Mouse (Mus musculus) retina, postnatal 7 days (tissue): ENCODE data around the gene Med12l.

Experiments
- DNase-seq: peaks from one replicate; pipeline ENCODE4 v3.0.0-alpha.2; 2012; ENCODE audit warnings: low read depth, low spot score

Gene Med12l

DNA sequence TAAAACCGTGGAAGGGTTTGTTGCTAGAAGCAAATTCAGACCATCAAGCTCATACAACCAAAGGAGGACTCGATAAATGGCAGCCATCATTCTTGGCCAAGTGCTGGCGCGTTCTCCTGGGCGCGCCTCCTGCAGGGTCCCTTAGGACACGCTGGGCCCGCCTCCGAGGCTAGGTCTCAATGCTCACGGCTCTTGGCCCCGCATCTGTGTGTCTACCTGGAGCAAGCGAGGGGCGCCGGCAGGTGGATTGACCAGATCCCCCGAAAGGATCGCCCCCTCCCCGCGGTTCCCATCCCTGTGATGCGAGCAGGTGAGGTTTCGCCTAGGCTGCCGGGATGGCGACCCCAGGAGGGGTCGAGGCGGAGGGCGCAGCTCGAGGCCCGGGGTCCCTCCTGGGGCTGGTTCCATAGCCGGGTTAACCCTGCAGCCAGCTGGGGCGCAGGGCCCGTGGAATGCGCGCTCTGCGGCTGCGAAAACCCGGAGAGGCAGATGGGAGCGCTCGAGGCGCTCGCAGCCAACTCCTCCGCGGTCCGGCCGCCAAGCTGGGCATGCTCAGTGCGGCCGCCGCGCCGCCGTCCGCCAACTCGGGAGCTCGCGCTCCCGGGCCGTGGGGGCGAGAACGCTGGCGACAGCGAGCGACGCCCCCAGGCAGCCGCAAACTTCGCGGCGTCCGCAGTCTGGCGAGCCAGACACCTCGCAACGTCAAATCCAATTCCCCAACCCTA, at the start of gene Med12l:
Gene Med12l (plus strand): TSS at position 555 of the 725 bp plus-strand sequence.
- DNase-seq, result peak; percentile 67

DNA sequence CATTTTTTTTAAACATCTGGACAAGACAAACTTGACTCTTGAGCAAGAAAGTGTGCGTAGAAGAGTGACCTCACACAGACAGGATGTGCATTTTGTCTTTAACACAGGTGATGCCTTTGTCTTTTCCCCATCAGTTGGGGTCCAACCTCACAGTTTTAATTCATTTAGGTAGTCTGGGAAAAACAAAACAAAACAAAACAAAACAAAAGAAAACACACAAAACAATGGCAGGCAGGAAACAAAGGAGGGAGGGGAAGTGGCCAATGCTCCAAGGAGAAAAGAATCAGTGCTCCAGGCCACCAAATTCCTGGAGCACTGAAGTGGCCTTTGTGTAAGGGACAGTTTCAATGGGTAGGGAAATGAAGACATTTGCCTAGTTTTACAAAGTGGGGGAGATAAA, 44.5 kb upstream of the Med12l start:
- no peak for DNase-seq

DNA sequence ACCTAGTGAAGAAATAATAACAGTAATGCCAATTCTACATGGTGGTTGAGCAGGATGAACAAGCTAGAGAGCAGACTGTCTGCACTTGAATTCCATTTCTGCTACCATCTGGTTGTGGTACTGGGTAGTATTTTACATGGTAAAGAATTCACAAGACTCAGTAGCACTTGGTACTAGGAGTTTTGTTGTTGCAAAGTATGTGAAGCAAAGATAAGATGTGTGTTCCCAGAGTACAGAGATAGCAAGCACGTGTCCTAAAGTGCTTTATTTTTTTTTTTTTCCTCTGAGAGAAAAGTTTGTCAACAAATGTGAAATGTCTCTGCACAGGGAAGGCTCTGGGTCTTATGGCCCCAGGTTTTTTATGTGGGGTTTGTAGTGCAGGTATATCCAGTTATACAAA, 28.2 kb upstream of the Med12l start:
- DNase-seq, result no peak

DNA sequence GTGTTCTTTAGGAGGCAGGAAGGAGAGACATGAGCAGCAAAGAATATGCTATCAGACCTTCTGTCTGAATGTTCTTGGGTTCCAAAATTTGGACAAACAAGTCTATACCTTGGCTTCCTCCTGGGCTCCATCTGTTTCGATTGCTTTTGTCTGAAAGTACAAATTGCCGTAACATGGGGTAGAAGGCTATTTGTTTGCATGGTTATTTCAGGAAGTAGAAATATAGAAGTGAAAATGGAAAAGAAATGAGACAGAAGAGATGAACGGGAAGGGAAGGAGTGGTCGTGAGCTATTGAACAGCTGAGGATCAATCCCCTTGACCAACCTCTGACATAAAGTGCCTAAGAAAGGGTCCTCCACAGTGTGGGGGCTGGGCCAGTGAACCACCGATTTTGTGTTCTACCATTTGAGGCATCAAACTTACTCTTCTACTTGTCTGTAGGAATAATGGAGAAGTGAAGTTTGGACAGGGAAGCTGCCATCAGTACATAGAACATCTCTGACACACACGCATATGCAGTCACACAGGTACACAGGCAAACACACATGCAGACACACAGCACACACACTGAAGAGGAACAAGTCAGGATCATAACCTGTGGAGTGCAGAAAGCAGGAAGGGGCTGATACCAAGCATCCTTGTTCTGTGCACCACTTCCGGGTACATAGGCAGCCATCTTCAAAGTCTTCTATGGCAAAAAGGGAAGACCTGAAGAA, 27.6 kb upstream of the Med12l start:
- DNase-seq, result no peak

DNA sequence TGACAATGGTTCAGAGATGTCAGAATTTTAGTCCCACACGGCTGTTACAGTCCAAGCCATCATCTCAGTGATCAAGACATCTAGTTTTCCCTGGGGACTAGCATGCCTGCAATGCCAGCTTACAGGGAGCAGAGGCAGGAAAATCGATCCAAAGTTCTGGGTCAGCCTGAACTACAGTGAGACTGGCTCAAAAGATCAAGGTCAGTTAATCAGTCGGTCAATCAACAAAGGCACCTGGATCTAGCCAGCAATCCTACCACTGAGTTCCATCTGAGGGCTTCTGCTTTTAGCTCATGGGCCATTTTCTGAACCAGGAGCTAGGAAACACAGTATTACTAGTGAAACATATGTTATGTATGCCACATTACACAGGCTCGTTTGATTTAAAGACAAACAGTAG, 25.0 kb upstream of the Med12l start:
- DNase-seq, result no peak

DNA sequence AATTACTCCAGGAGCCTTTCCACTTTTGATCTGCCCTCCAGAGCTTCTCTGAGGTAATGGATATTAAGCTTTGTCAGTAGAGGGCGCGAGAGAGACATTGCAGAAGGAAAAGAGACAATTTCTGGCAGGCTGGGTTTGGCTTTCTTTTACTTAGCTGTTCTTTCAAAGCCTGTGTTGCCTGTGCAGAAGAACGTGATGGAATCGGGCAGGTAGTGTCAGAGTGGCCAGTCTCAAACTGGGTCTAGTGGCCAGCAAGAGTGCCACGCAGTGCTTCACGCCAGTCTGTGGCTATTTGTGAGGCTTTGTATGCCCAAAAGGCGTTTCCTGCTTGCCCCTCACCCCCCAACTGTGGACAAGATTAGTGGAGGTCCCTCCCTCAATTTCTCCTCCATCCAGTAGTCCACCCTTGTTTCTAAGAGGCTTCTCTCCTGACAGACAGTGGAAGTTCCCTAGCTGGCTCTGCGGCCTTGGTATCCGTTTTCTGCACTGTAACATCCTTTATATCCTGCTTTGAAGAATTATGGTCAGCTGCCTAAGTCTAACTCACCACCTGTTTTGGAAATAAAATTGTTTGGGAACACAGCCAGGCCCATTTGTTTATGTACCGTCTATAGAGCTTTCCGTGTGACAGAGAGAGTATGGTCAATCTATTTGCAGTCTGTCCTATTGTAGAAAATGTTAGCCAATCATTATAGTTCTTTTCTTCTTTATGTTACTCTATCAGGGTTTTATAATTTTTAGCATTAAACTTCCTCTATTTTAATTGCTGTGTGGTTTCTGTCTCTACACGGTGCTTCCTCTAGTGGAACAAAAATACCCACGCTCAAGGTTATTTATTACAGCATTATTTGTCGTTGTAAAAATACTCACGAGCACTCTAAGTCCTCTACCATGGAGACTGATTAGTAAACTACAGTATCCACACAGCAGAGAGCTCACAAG, 22.5 kb upstream of the Med12l start:
- DNase-seq, result peak; percentile 66

DNA sequence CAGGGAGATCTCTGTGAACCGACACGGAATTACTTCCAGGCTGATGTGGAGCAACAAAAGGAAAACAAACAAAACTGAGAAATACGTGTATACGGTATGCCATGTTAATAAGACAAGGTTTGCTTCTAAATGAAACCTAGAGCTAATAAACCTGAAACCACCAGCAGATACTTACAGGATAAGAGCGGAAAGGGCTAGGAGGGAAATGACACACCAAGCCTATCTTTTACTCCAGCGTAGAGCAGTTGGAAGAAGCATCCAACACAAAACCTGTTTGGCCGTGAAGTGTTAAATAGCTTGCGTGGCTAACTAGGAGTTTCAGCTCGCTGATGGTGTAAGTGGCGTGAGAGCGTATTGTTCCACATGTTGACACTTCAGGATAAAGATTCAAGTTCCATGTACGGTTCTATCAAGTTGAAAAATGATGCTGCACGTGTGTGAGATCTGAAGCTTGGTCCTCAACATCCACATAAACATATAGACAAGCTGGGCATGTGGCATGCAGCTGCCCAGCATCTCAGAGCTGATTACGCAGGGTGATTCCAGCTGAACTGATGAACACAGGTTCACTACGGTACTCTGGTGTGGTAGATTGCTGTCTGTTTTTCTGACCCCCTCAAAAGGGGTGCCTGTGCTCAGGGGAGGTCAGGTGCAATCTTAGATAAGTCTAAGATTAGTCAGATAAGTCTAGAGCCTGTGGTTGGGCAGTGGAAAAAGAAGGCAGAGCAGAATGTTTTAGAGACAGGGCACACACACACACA, 21.6 kb upstream of the Med12l start:
- no peak for DNase-seq

DNA sequence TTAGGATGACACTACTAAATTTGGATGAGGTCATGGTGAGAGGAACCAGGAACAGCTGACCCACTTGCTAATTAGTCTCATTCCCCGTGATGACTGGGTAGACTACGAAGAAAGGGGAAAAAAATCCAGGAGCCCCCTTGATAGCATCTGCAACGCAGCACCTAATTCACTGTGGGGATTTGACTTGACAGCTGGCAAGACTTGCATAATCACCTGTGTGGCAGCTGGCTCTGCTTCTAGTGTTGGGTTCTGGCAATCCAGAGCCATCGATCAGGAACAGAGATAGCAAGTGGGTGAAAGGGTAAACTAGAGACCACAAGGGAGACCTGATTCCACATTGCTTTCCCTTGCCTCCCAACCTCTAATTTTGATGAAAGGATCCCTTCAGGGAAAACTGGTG, 19.8 kb upstream of the Med12l start:
- no peak for DNase-seq

DNA sequence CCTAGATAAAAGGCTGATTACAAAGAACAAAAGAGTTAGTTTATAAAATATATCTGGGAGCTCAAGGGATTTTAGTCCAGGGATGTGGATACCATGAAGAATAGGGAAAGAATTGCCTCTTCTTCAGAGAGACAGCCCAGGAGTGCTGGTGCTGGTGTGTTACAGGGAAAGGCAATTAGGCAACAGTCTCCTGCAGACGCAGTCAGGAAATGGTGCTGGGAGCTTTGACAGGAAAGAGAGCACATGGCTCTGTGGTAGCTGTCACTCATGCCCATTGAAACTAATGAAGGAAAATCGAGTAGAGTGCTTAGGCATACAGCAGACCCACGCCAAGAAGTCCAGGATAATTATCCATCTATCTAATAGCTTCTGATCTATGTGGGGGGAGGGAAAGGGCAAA, 16.3 kb upstream of the Med12l start:
- DNase-seq, result no peak

DNA sequence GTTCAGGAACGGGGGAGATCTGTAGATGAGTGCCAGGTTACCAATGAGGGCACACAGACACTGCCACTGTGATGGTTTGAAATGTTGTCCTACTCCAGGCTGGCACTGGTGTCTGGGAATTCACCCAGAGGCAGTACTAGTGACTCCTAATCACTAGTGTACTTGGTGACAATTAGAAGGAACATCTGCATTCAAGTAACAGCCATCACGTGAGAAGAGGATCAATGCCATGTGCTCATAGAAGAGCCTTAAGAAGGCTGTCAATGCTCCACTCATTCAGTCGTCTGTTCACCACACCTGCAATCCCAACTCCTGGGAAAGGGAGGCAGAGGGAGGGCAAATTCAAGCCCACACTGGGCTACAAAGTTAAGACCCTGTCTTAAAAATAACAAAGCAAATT, 15.1 kb upstream of the Med12l start:
- DNase-seq, result no peak

DNA sequence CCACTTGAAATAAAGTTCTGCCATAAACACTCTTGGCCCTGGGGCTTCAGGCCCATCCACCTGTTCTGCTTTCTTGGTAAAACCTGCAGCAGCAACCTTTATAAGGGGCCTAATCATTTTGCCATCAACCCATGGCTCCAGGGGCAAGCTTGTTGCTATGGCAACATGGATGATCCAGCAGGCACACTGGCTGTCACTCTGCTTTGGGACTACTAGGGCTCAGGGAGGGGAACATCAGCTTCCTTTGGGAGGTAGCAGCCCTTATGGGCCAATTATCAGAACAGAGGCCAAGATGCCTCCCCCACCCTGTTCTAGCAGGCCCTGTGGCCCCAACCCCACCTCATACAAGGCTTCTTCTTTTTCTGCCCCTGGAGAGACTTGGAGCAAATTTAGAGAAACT, 13.5 kb upstream of the Med12l start:
- no peak for DNase-seq

DNA sequence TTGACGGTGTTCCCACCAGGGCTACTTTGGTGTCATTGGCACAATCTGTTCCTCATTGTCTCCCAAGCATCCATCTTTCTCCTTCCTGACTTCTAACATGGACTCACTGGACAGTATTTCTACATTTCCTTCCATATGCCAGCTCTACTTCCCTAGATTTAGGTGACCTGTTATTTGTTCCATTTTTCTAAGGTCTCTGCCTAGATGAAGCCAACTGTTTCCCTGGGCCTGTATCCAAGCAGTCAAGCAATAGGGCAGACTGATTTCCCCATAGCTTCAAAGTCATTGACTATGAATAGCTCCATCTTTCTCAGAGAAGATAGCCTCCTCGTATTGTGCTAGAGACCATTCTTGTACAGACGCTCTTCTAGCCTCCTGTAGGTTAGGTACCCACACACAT, 12.0 kb upstream of the Med12l start:
- no peak for DNase-seq

DNA sequence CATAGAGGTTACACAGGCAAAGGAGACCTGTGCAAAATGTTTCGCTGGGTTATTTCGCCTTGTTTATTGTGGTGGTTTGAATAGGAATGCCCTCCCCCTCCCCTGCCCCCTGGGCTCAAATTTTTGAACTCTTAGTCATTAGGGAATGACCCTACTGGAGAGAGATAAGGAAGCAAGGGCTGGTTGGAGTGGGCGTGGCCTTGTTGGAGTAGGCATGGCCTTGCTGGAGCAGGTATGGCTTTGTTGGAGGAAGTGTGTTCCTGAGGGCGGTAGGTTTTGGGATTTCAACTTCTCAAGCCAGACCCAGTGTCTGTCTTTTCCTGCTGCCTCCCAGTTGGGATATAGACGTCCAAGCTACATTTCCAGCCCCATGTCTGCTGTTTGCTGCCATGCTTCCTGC, 1.9 kb upstream of the Med12l start:
- DNase-seq, result no peak

DNA sequence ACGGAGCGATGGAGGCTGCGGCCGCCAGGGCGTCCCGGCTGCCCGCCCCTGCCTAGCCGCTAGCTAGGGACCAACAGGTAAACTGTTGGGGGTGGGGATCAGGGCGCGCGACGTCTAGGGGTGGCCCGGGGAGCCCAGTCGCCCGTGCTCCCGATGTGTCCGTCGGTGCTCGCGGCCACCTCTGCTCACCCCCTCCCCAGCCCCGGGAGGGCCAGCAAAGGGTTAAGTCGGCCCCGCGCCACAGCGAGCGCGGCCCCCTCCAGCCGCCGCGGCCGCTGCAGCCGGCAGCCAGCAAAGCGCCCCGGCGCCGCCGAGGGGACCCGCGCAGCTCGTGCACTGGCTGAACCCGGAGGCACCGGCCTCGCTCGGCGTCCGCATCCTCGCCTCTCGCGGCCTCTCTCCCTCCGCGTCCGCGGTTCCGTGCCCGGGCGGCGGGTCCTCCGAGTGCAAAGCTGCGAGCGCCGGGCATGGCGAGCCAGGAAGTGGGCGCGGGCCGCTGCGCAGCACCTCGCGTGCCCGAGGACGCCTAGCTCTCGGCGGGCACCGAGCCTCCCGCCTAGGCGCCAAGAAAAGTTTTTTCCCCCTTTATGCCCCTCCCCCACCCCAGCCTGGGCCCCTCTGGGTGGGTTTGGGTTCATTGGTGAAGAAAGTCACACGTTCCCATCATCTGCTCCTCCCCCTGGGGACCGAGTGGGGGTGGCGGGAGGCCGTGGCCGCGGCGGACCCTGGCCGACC, 538 bp downstream of the Med12l start:
- peak; percentile 36 for DNase-seq

DNA sequence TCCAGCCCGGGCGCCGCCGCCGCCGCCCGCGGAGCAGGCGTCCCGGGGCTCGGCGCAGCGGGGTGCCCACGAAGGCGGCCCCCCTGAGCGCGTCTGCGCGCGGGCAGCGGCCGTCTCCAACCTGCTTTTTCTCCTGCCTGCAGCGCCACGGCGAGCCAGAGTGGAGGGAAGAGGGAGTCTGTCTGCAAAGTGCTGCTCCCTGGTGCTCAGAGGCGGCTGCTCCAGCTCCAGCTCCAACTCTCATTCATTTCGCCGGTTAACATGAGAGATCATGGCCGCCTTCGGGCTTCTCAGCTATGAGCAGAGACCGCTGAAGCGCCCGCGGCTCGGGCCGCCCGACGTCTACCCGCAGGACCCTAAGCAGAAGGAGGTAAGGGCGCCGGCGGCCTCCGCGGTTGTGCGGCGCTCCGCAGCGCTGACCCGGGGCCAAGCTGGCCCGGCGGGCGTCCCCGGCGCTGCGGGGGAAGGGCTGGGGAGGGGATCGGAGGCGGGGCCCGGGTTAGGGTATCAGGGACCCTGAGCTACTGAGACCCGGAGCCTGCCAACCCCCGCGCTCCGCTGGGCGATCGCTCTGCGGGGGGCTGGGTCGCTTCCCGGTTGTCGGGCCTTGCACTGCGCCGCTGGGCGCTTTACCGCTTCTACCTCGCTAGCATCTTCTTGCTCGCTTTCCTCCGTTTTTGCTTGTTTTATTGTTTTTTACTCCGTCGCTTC, 1.3 kb downstream of the Med12l start:
- DNase-seq, result peak; percentile 73

DNA sequence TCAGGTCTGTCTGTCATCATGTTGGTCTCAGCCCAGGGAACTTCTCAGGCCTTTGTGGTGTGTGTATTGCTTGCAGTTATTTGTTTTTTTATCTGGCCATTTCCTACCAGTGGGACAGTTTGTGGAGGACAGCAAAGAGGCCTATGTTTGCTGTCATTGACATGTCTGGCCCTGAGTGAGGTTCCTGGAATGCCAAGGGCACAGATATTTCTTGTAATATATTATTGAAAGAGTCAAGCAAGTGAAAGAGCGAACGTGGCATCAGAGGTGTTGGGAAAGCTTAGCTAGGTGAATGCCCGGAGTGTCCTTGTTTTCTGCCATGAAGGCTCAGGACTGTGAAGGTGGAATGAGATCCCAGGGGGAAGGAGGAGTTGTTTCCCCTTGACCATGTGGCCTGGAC, 4.7 kb downstream of the Med12l start:
- no peak for DNase-seq

DNA sequence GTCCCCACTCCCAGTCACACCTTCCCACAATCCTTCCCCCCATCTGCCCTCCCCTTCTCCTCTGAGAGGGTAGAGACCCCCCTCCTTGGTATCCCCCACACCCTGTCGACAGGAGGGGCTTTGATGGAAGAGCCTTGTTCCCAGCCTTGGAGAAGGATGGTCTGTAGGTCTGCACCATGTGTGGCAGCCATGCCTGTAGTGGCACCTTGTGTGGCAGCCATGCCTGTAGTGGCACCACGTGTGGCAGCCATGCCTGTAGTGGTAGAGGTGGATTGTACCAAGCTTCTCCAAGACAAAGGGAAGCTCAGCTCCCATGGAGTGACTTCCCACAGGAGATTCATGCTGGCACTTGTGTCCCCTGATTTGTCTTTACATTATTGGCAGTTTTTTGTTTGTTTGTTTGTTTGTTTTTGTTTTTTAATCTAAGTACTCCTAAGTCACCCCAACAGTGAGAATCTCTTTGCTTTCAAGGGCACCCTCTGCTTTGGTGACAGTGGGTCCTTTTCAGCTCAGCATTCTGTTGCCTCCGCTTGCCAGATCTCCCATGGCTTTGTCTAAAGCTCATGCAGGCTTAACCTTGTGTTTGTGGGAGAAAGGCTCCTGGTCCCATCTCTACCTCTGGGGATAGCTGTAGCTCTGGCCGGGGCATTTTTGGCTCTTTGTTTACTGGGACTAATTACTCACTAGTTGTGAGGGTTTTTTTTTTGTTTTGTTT, 10.2 kb downstream of the Med12l start:
- DNase-seq, result no peak

DNA sequence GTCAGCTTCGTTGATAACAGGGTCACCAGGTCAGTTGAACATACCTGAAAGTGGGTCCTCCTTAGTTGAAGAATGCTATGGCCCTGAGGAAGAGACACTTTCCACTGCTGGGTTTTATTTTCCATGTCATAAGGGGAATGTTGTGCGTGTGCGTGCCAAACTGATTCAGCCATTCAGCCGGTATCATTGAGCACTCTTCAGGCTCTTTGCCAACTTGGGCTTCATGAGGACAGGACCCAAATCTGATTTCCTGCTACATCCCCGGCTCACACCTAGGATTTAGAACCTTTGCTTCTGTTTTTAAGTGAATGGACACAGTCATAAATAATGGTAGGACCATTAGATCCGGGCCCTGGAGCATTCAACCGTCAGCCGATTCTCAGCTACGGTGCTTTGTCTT, 10.9 kb downstream of the Med12l start:
- no peak for DNase-seq

DNA sequence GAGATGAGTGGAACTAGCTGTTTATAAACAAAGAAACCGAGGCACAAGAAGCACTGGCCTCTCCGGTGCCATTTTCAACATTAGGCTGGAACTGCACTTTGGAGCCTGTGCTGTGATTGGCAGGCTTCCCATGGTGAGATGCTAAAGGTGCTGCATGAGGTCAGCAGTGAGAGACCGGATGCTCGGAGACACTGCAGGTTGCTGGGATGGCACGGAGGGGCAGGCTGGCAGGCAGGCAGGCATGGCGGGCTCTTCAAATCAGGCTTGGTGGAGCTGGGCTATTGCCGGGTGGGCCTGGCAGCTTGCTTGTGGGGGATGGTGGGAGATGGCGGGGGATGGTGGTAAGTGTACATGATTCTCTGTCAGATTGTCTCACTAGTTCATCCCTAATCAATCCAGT, 15.6 kb downstream of the Med12l start:
- DNase-seq, result no peak

DNA sequence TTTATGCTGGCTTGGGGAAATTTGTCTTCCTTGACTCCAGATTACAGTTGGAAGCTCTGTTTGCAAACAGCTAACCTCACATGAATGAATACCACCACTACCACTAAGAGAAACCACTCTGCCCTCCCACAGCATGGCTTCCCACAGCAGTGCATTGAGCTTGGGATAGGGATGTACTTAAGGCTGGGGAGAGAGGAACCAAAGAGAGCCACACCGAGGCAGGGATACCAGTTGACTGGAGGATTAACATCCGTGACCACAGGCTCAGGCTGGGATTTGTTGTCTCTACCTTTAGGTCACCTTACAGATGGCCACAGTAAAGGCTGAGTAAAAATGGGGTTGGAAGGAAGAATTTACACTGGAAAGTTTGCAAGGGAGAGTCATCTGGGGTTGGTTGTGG, 16.6 kb downstream of the Med12l start:
- DNase-seq, result no peak
